8 mouse cellular contexts compared by ENCODE assay signal in the genomic region with DNA sequence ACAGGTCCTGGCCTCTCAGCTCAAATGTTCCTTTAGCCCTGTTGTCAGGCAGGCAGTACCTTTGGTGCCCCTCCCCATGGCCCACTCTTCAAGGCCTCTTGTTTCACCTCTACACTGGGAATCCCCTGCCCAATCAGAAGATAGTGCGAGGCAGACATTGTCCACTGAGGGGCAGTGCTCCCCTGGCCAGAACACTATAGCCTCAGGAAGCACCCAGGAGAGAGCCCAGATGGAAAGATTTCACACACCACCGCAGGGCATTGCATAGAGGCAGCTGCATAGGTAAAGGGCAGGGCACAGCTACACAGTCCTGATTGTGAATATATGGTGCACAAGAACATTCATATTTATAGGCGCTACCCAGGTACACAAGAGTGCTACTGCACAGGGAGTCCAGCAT. TPM values are rescaled to one million over a fixed set of nuclear protein-coding genes. Genes with fewer than 3 reads are reported as not detected.
DNase-seq lines count a peak whose midpoint lies in the region; ATAC-seq and TF ChIP-seq lines count a peak whose summit lies in the region.

No protein-coding gene starts in this region.

- no peak overlapping the region for H3K4me3 ChIP-seq in liver, adult 2 months (ENCODE audit: insufficient read depth, low read depth, low read length)
- no peak overlapping the region for H3K4me3 ChIP-seq in cerebellum, adult 2 months (replicated peaks; ENCODE audit: insufficient read depth, low read depth, low read length)
- H3K4me3 ChIP-seq in forebrain, embryonic 15.5 days, result no peak overlapping the region
- H3K4me3 ChIP-seq in hindbrain, embryonic 16.5 days (ENCODE audit: low read length), result no peak overlapping the region
- no peak overlapping the region for H3K4me3 ChIP-seq in lung, adult 2 months (replicated peaks; ENCODE audit: extremely low read depth, low read depth, low read length)

- peak; percentile 25 for TF ChIP-seq CTCF in liver, adult 2 months (IDR thresholded peaks at IDR 0.05; ENCODE audit: low read depth, low read length)
- TF ChIP-seq CTCF in cerebellum, adult 2 months (IDR thresholded peaks at IDR 0.05; ENCODE audit: borderline replicate concordance, insufficient read depth, low read depth, low read length), result peak; percentile 74
- TF ChIP-seq CTCF in lung, adult 2 months (IDR thresholded peaks at IDR 0.05; ENCODE audit: insufficient read depth, low read length), result peak; percentile 60; the same call in 1 of the 2 replicates

- H3K27ac ChIP-seq in liver, adult 2 months (replicated peaks; ENCODE audit: insufficient read depth, low read depth, low read length), result no peak overlapping the region
- no peak overlapping the region for H3K27ac ChIP-seq in cerebellum, adult 2 months (ENCODE audit: insufficient read depth, low read length)
- no peak overlapping the region for H3K27ac ChIP-seq in forebrain, embryonic 15.5 days (replicated peaks)
- H3K27ac ChIP-seq in hindbrain, embryonic 16.5 days (ENCODE audit: low read depth, low read length), result no peak overlapping the region

- no peaks in the 10 kb centered on the region for H3K4me1 ChIP-seq in liver, adult 2 months (ENCODE audit: control insufficient read depth, insufficient read depth, low read length)
- peaks cover 8% of the 10 kb centered on the region for H3K4me1 ChIP-seq in cerebellum, adult 2 months (ENCODE audit: control insufficient read depth, insufficient read depth, low read length)
- no peaks in the 10 kb centered on the region for H3K4me1 ChIP-seq in forebrain, embryonic 15.5 days
- H3K4me1 ChIP-seq in hindbrain, embryonic 16.5 days (ENCODE audit: control insufficient read depth, insufficient read depth, low read depth, low read length), result no peaks in the 10 kb centered on the region
- no peaks in the 10 kb centered on the region for H3K4me1 ChIP-seq in lung, adult 2 months (ENCODE audit: control insufficient read depth, insufficient read depth, low read length)

- H3K9ac ChIP-seq in liver, adult 2 months (ENCODE audit: low read depth, low read length), result no peak overlapping the region
- no peak overlapping the region for H3K9ac ChIP-seq in forebrain, embryonic 15.5 days (replicated peaks)
- no peak overlapping the region for H3K9ac ChIP-seq in hindbrain, embryonic 16.5 days (ENCODE audit: low read depth, low read length)

- no peaks in the 10 kb centered on the region; the same call in 1 of the 2 replicates for H3K27me3 ChIP-seq in liver, adult 2 months (ENCODE audit: control insufficient read depth, insufficient read depth, low read length)
- no peaks in the 10 kb centered on the region; the same call in 1 of the 2 replicates for H3K27me3 ChIP-seq in cerebellum, adult 2 months (ENCODE audit: control insufficient read depth, insufficient read depth, low read length)
- no peaks in the 10 kb centered on the region for H3K27me3 ChIP-seq in forebrain, embryonic 15.5 days
- no peaks in the 10 kb centered on the region for H3K27me3 ChIP-seq in hindbrain, embryonic 16.5 days (replicated peaks; ENCODE audit: control insufficient read depth, insufficient read depth, low read length)

- no peak overlapping the region for H3K4me2 ChIP-seq in forebrain, embryonic 15.5 days (replicated peaks)
- H3K4me2 ChIP-seq in hindbrain, embryonic 16.5 days (ENCODE audit: low read length), result no peak overlapping the region

- peak; percentile 75 for ATAC-seq in forebrain, embryonic 15.5 days (replicated peaks)
- peak; percentile 88 for ATAC-seq in hindbrain, embryonic 16.5 days

- H3K36me3 ChIP-seq in liver, adult 2 months (ENCODE audit: control insufficient read depth, insufficient read depth, low read length), result no peaks in the 10 kb centered on the region
- no peaks in the 10 kb centered on the region for H3K36me3 ChIP-seq in forebrain, embryonic 15.5 days
- H3K36me3 ChIP-seq in hindbrain, embryonic 16.5 days (ENCODE audit: control insufficient read depth, insufficient read depth, low read length), result no peaks in the 10 kb centered on the region

- H3K9me3 ChIP-seq in forebrain, embryonic 15.5 days, result no peaks in the 10 kb centered on the region
- no peaks in the 10 kb centered on the region for H3K9me3 ChIP-seq in hindbrain, embryonic 16.5 days (ENCODE audit: control insufficient read depth, low read length)

- no peak for TF ChIP-seq POLR2A in liver, adult 2 months (IDR thresholded peaks at IDR 0.05; ENCODE audit: extremely low read depth, insufficient read depth, low read length)
- TF ChIP-seq POLR2A in cerebellum, adult 2 months (IDR thresholded peaks at IDR 0.05; ENCODE audit: borderline replicate concordance, insufficient read depth, low read length), result no peak
- no peak for TF ChIP-seq POLR2A in lung, adult 2 months (IDR thresholded peaks at IDR 0.05; ENCODE audit: borderline replicate concordance, extremely low read depth, low read depth, low read length)

- no peak for DNase-seq in liver, adult 2 months (ENCODE audit: extremely low read depth, low read depth, low spot score)
- DNase-seq in liver, result no peak
- peak; percentile 73 to 78 for DNase-seq in cerebellum, adult 2 months
- DNase-seq in lung, adult 2 months, result peak; percentile 24
- DNase-seq in retina, adult 2 months (ENCODE audit: low read depth, low spot score), result peak; percentile 55
- DNase-seq in c-Kit-positive CD71-positive TER-119-positive erythroid progenitor cells, embryonic 14.5 days (ENCODE audit: low spot score), result no peak

- H3K79me2 ChIP-seq in liver, adult 2 months (ENCODE audit: control insufficient read depth, insufficient read depth, low read length), result no peaks in the 10 kb centered on the region

- WGBS in liver, adult 2 months, result 29% methylated on average over 3 of the region's 3 CpGs
- WGBS in cerebellum, adult 2 months, result 21% methylated on average over 3 of the region's 3 CpGs
- 22% methylated on average over 3 of the region's 3 CpGs for WGBS in forebrain, embryonic 15.5 days
- WGBS in hindbrain, embryonic 16.5 days, result 18% methylated on average over 3 of the region's 3 CpGs
- WGBS in lung, adult 2 months, result 19% methylated on average over 3 of the region's 3 CpGs

RNA-seq across cellular contexts. Expression of a gene that starts 6.5 kb away (rescaled TPM):
- total RNA-seq in liver, adult 2 months (2014; rRNA removed), result 0.07 and 0.18 TPM in 2 replicates
- not detected in 2 replicates for polyA plus RNA-seq in liver, adult 2 months (2012; rRNA removed)
- polyA plus RNA-seq in cerebellum, adult 2 months (2012; rRNA removed), result 7.8 and 11.2 TPM in 2 replicates
- polyA plus RNA-seq in forebrain, embryonic 15.5 days (2015; fragmentation: Nextera tagmentation; extraction: Ambion mirVana), result 0.43 and 0.60 TPM in 2 replicates
- 0.74 and 1.1 TPM in 2 replicates for polyA plus RNA-seq in hindbrain, embryonic 16.5 days (2015; fragmentation: Nextera tagmentation; extraction: Ambion mirVana)
- 14.5 and 24.0 TPM in 2 replicates for polyA plus RNA-seq in lung, adult 2 months (2012; rRNA removed)

RNA-seq across cellular contexts. Expression of a gene that starts 23.5 kb away (rescaled TPM):
- 11.1 and 15.3 TPM in 2 replicates for total RNA-seq in liver, adult 2 months (2014; rRNA removed)
- 2.5 and 2.7 TPM in 2 replicates for polyA plus RNA-seq in liver, adult 2 months (2012; rRNA removed)
- polyA plus RNA-seq in cerebellum, adult 2 months (2012; rRNA removed), result 27.9 and 34.0 TPM in 2 replicates
- polyA plus RNA-seq in forebrain, embryonic 15.5 days (2015; fragmentation: Nextera tagmentation; extraction: Ambion mirVana), result 64.1 and 69.5 TPM in 2 replicates
- polyA plus RNA-seq in hindbrain, embryonic 16.5 days (2015; fragmentation: Nextera tagmentation; extraction: Ambion mirVana), result 47.1 and 50.2 TPM in 2 replicates
- polyA plus RNA-seq in lung, adult 2 months (2012; rRNA removed), result 3.8 and 5.1 TPM in 2 replicates

Comparison
In these comparisons a context has a peak if more than half of its experiments do, and no peak if none do; other contexts are left out.
1. DNase-seq: peak in cerebellum, adult 2 months (2 of 2), lung, adult 2 months (single experiment) and retina, adult 2 months (single experiment); none in liver, adult 2 months (single experiment), liver (single experiment) and c-Kit-positive CD71-positive TER-119-positive erythroid progenitor cells, embryonic 14.5 days (single experiment).
2. Peak in every context shown above with its lines, with median percentiles within 50 percentile points of each other: CTCF ChIP-seq.